Mouse (Mus musculus) kidney, postnatal 0 days (tissue): ENCODE data around the gene Ets2. TPM values are rescaled to one million over a fixed set of nuclear protein-coding genes. Genes with fewer than 3 reads are reported as not detected.

Experiments used
- ATAC-seq: fragments of 200-750 bp; cut with Nextera tagmentation; replicated peaks from 2 replicates; pipeline ENCODE4 v1.8.0; 2017; ENCODE audit warnings: low read depth, moderate number of reproducible peaks, moderate TSS enrichment, moderate library complexity; ENCODE audit not compliant: low FRiP score
- DNase-seq: peaks from one replicate; pipeline ENCODE4 v3.0.0-alpha.2; 2016; ENCODE audit warnings: low spot score
- H3K27ac ChIP-seq: fragments of 300-500 bp; sonication (generic); 2 replicates; pipeline ENCODE4 v1.5.1; 2014; ENCODE audit warnings: mild to moderate bottlenecking
- H3K27me3 ChIP-seq: fragments of 300-500 bp; sonication (generic); 2 replicates; pipeline ENCODE4 v1.6.1; 2014; ENCODE audit warnings: low read length, mixed read lengths; ENCODE audit not compliant: insufficient read depth
- H3K36me3 ChIP-seq: fragments of 300-500 bp; sonication (generic); 2 replicates; pipeline ENCODE4 v1.6.1; 2014; ENCODE audit warnings: low read length, mixed read lengths; ENCODE audit not compliant: insufficient read depth
- H3K4me1 ChIP-seq: fragments of 300-500 bp; sonication (generic); replicated peaks from 2 replicates; pipeline ENCODE4 v1.6.1; 2014; ENCODE audit warnings: antibody characterized with exemption, low read length, mixed read lengths; ENCODE audit not compliant: insufficient read depth
- H3K4me2 ChIP-seq: fragments of 300-500 bp; sonication (generic); 2 replicates; pipeline ENCODE4 v1.6.1; 2014; ENCODE audit warnings: mild to moderate bottlenecking, low read length, moderate library complexity, mixed read lengths
- H3K4me3 ChIP-seq: fragments of 300-500 bp; sonication (generic); replicated peaks from 2 replicates; pipeline ENCODE4 v1.5.1; 2014; ENCODE audit warnings: low read depth, low read length
- H3K9ac ChIP-seq: fragments of 300-500 bp; sonication (generic); 2 replicates; pipeline ENCODE4 v1.6.1; 2014; ENCODE audit warnings: low read depth, low read length
- H3K9me3 ChIP-seq: fragments of 300-500 bp; sonication (generic); replicated peaks from 2 replicates; pipeline ENCODE4 v1.6.1; 2016; ENCODE audit warnings: low read length, inconsistent platforms, mixed read lengths
- CTCF ChIP-seq: IDR thresholded peaks from 2 replicates; pipeline ENCODE4 v1.5.1; 2016; ENCODE audit warnings: antibody characterized with exemption, low read depth, mild to moderate bottlenecking, moderate library complexity
- WGBS: fragments of 180-500 bp; shearing (Covaris S2); extraction: QIAGEN DNeasy Blood & Tissue Kit; methylation state at CpG from one replicate; pipeline ENCODE4 v1.1.7; 2014; 5-methylcytosine and 5-hydroxymethylcytosine counted together
- polyA plus RNA-seq: library from polyadenylated mRNA; unstranded; fragments of >200 nt; fragmentation: Nextera tagmentation; extraction: Ambion mirVana; gene quantifications from 2 replicates; pipeline ENCODE4 v1.2.1, GENCODE M21; 2015

Gene Ets2
- polyA plus RNA-seq, 1 experiment from 2014 or later, result 50.8 TPM

GRCm38 (mm10) chr16:95739522-95739921 lies 37.6 kb downstream of the Ets2 start:
- no peak for DNase-seq
- no peak for ATAC-seq

GRCm38 (mm10) chr16:95741358-95741757 lies 39.5 kb downstream of the Ets2 start:
- Histone ChIP-seq H3K4me3 (no peak overlapping the region), H3K4me1 (no peaks in the 10 kb centered on the region; the same call in 1 of the 2 replicates), H3K9ac (no peak overlapping the region), H3K4me2 (no peak overlapping the region), H3K27me3 (no peaks in the 10 kb centered on the region), H3K9me3 (no peaks in the 10 kb centered on the region), H3K36me3 (no peaks in the 10 kb centered on the region), H3K27ac (no peak overlapping the region)
- 76% methylated on average over 11 of the region's 11 CpGs for WGBS
- no peak for TF ChIP-seq CTCF
- no peak for DNase-seq
- no peak for ATAC-seq

More at GRCm38 (mm10) chr16:95739522-95739921, 37.6 kb downstream of the Ets2 start:
- Histone ChIP-seq H3K9ac (no peak overlapping the region), H3K27ac (no peak overlapping the region), H3K27me3 (no peaks in the 10 kb centered on the region), H3K36me3 (no peaks in the 10 kb centered on the region), H3K4me1 (no peaks in the 10 kb centered on the region; the same call in 1 of the 2 replicates), H3K4me3 (no peak overlapping the region), H3K9me3 (no peaks in the 10 kb centered on the region), H3K4me2 (no peak overlapping the region)
- 59% methylated on average over 6 of the region's 6 CpGs for WGBS
- TF ChIP-seq CTCF, result no peak

- ATAC-seq (peak; percentile 17; the same call in 1 of the 2 replicates), DNase-seq (no peak)
- TF ChIP-seq CTCF, result no peak
- Histone ChIP-seq H3K27ac (peak overlapping the region; percentile 55; the same call in 1 of the 2 replicates), H3K27me3 (no peaks in the 10 kb centered on the region), H3K36me3 (no peaks in the 10 kb centered on the region), H3K9me3 (no peaks in the 10 kb centered on the region), H3K9ac (no peak overlapping the region), H3K4me3 (no peak overlapping the region), H3K4me1 (no peaks in the 10 kb centered on the region; the same call in 1 of the 2 replicates), H3K4me2 (no peak overlapping the region)
- WGBS, result 63% methylated on average over 10 of the region's 10 CpGs
Measured at GRCm38 (mm10) chr16:95741915-95742739, 40.3 kb downstream of the Ets2 start.

- Histone ChIP-seq H3K9me3 (no peaks in the 10 kb centered on the region), H3K9ac (no peak overlapping the region), H3K4me1 (no peaks in the 10 kb centered on the region; the same call in 1 of the 2 replicates), H3K4me3 (no peak overlapping the region), H3K27ac (peak overlapping the region; percentile 55; the same call in 1 of the 2 replicates), H3K4me2 (no peak overlapping the region), H3K36me3 (no peaks in the 10 kb centered on the region), H3K27me3 (no peaks in the 10 kb centered on the region)
- DNase-seq (peak; percentile 61), ATAC-seq (peak; percentile 33; the same call in 1 of the 2 replicates)
- WGBS, result 9% methylated on average over 6 of the region's 6 CpGs
- TF ChIP-seq CTCF, result no peak
Measured at GRCm38 (mm10) chr16:95742740-95743030, 40.8 kb downstream of the Ets2 start.

GRCm38 (mm10) chr16:95743104-95743503 lies 41.2 kb downstream of the Ets2 start:
- DNase-seq, result peak; percentile 72

GRCm38 (mm10) chr16:95744771-95745170 lies 42.9 kb downstream of the Ets2 start:
- Histone ChIP-seq H3K9ac (no peak overlapping the region), H3K36me3 (no peaks in the 10 kb centered on the region), H3K9me3 (no peaks in the 10 kb centered on the region), H3K27me3 (no peaks in the 10 kb centered on the region), H3K4me1 (peaks cover 4% of the 10 kb centered on the region; the same call in 1 of the 2 replicates), H3K4me2 (no peak overlapping the region), H3K4me3 (no peak overlapping the region), H3K27ac (no peak overlapping the region)
- DNase-seq, result peak; percentile 76
- 42% methylated on average over 8 of the region's 8 CpGs for WGBS
- no peak for ATAC-seq
- TF ChIP-seq CTCF, result no peak

More at GRCm38 (mm10) chr16:95743104-95743503, 41.2 kb downstream of the Ets2 start:
- H3K4me3 ChIP-seq, result no peak overlapping the region
- ATAC-seq, result no peak
- no peak overlapping the region for H3K4me2 ChIP-seq
- 44% methylated on average over 4 of the region's 4 CpGs for WGBS
- H3K9ac ChIP-seq, result no peak overlapping the region
- no peak for TF ChIP-seq CTCF
- no peaks in the 10 kb centered on the region for H3K27me3 ChIP-seq
- no peaks in the 10 kb centered on the region for H3K36me3 ChIP-seq
- no peaks in the 10 kb centered on the region; the same call in 1 of the 2 replicates for H3K4me1 ChIP-seq
- no peaks in the 10 kb centered on the region for H3K9me3 ChIP-seq
- H3K27ac ChIP-seq, result no peak overlapping the region
